Mouse (Mus musculus) regulatory T cell (primary cell): ENCODE results near the gene Tstd2.

Experiments used
- in situ Hi-C: fragments of 300-600 bp; cut with MboI, MseI; formaldehyde crosslinking; loops from one replicate; pipeline ENCODE4 v1.15.1; 2025; ENCODE audit warnings: high pct_unique_total_duplicates

Gene Tstd2

DNA sequence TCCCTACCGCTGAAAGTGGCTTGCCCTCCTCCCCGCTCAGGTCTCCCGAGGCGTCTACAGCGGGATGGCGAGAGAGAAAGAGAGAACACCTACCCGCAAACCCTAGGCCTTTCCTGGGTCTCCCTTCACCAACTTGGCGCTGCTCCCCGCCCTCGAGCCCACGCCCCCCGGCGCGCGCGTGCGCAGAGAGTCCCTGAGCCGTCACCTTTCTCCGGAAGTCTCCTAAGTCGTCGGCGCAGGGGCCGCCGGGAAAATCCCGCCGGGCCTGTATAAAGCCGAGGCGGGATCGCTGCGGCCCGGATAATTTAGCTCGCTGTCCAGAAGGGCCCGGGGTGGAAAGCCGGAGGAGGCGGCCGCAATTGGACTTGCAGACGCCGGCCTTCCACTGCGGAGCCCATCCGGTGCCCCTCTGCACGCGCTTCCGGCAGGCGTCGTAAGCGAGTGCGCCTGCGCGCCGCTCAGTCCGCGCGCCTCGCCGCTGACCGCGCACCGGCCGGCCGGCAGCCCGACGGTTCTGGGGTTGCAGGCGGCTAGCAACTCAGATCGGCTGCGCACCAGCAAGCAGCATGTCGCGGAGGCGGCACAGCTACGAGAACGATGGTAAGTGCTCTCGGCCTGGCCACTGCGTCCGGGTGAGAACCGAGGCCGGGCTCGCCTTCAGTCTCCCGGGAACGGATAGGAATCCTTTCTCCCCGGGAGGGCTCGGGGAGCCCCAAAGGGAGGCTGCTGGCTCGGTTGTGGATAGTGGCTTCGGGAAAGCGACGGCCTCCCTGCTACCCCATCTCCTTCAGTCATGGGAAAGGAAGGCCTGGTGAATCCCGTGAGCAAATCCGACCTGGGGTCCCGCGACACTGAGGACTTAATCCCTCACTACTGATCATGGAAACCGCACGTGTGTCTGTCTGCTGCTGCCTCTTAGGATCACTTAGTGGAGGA is at the start of gene Tstd2, which contains the start of gene Ncbp1:
TSS of gene Tstd2 (minus strand) at position 408 of the 936 bp plus-strand sequence.
TSS of gene Ncbp1 (plus strand) at position 327 of the 936 bp plus-strand sequence.
- in situ Hi-C loops: no loop called here

DNA sequence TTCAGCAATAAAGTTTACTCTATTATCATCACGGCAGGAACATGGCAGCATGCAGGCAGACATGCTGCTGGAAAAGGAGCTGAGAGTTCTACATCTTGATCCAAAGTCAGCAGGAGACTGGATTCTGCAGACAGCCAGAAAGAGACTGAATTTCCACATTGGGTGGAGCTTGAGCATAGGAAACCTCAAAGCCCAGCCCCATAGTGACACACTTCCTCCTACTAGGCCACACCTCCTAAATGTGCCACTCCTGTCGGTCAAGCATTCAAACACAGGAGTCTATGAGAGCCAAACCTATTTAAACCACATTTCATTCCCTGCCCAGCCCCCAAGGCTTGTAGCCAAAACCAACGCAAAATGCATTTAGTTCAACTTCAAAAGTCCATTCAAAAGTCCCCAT is 48.0 kb upstream of the Tstd2 start:
- in situ Hi-C loops: no loop called here

DNA sequence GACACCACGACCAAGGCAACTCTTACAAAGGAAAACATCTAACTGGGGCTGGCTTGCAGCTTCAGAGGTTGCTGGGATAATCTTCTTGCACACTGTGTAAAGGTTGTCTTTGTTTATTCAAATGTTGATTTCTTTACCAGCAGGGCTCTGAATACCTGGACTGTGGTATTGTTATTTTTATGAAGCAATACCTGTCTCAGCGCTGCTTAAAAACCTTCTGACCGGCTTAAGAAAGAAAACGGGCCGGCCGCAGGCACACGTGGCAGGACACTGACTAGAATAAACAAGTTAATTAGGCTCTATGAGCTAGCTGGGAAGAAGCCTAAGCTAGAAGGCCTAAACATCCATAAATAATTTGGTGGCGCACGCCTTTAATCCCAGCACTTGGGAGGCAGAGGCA is 47.4 kb upstream of the Tstd2 start:
- in situ Hi-C loops: no loop called here

DNA sequence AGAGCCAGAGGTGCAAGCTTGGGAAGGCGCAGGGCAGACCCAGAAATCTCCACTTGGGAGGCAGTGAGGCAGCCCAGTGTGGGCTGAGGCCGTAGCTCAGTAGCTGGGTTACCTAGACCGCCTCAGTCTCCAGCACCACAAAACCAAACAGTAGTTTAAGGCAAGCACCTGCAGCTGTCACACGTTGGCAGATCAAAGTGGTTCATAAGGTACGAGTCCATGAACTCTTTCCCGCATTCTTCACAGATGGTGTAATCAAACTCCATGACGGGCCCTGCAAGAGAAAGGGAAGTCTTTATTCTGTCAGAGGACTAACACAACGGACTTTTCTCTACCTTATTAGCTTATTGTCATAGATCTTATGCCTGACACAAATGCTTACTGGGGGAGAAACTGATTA is 46.9 kb upstream of the Tstd2 start:
- in situ Hi-C loops: no loop called here

DNA sequence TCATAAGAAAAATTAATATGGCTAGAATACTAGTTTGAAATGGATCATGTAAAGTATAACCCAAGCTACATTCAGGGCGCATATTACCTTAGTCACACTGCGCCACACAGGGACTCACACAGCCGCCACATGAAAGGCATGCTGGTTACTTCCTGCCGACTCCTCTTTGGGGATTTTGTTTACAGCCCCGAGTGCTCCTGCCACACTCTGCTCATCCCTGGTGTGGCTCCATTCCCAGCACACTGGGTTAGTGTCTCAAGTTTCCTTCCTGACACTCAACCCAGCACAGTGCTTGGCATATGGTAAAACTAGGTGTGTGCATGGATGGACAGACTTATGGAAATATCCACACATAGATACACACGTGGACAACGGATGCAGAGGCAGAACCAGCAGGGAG is 43.7 kb upstream of the Tstd2 start:
- in situ Hi-C loops: no loop called here

DNA sequence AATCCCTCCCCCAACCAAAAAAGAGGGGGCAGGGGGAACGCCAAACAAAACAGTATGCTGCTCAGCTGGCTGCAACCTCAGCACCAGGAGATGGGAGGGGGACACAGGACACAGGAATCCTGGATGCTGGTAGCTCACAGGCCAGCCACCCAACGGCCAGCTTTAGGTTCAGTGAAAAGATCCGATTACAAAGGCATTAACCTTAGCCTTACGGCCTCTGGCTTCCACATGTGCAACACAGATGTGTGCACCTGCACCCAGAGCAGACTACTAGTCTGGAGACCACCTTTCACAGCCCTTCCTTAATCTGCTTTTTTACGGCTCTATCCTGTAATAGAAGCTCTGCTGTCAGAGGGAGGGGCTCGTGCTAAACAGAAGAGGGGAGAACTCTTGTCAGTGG is 42.7 kb upstream of the Tstd2 start:
- in situ Hi-C loops: no loop called here

DNA sequence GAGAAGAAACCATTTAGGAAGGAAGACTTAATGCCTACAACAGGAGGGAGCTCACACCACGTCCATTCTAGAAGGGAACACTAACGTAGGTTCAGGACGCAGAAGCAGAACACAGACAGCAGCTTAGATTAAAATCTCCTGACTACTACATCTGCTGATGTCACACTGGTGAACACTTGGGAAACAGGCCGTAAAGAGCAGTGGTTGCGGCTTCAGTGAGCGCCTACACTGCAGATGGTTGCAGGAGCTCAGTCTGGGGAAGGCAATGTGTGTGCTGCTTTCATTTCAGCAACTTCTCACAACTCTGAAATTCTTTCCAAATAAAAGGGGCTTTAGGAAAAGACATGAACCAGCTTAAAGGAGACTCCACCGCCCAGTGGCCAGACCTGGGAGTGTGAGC is 39.0 kb upstream of the Tstd2 start:
- in situ Hi-C loops: no loop called here

DNA sequence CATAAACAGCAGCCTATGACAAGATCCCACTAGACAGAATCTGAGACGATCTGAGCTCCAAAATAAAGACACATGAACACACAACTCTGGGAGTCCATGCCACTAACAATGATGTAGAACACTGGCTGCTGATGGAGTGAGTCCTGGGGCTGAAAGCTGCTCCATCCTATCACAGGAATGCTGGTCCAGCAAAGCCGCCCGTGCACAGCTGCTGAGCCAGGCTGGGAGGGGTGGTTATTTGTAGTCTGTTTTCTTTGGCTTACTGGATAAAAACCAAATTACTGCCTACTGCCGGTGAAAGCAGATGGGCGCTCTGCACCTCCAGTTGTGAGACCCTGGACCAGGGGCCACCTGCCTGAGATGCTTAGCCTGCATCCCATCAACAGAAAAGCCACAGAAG is 38.5 kb upstream of the Tstd2 start:
- in situ Hi-C loops: no loop called here

DNA sequence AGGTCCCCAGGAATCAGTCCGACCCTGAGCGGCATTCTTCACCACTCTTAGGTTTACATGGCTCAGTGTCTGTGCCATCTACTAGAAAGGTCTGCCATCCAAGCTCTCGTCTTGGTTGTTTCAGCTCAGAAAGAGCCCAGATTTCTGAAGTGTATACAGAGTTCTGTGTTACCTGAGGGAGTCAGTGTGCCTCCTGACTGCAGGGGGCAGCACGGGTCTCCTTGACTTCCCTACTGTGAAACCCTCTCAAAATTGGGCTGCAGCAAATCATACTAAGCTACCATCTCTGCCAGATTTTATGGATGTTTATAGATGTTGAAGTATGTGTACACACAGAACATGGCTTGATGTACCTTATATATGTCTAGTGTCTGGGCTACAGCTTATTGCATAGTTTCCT is 37.8 kb upstream of the Tstd2 start:
- in situ Hi-C loops: no loop called here

DNA sequence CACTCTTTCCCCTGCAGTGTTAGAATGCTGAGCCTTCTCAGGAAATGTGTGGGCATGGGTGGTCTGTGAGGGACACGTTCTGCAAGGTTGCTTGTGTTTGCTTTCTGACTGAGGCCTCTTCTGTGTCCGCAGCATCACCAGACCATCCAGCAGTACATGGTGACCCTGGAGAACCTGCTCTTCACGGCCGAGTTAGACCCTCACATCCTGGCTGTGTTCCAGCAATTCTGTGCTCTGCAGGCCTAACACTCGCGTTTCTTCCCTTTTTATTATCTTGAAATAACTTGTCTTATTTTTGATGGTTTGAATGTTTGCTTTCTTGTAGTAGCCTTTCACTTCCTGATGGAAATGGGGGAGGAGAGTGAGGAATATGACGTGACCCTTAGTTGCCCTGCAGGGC is 33.3 kb upstream of the Tstd2 start:
- in situ Hi-C loops: no loop called here

DNA sequence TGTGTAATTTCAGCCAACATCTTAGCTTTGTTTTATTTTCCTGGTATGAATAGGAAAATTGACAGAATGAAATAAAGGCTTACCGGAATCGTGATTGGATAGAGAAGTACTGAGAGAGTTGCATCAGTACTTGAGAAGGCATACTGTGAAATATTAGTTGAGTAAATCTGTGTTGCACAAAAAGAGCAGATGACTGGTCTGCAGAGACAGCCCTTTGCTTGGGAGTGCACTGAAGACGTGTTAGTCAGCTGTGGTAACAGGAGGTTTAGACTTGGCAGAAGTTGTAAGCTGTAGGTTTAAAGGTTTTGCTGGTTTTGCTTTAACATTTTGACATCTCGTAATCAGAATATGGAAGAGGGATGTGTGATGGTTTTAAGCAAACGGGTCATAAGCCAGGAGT is 27.3 kb upstream of the Tstd2 start:
- in situ Hi-C loops: no loop called here

DNA sequence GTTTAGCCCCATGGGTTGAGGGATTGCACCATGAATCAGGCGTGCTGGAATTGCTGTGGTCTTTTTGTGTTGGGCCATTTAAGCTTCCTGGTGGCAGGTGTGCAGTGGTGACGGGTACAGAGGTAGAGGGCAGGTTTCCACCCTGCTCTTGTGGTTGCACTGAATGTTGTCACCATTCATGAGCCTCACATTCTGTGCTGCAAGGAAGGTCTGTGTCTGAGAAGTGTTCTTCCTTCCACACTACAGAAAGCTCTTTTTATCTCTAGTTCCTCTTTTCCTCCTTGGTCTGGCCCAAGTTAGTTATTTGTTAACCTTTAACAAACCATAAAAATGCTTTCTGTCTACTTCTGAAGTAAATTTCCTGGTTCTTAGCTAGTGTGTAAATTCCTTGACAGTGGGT is 25.5 kb upstream of the Tstd2 start:
- in situ Hi-C loops: no loop called here

DNA sequence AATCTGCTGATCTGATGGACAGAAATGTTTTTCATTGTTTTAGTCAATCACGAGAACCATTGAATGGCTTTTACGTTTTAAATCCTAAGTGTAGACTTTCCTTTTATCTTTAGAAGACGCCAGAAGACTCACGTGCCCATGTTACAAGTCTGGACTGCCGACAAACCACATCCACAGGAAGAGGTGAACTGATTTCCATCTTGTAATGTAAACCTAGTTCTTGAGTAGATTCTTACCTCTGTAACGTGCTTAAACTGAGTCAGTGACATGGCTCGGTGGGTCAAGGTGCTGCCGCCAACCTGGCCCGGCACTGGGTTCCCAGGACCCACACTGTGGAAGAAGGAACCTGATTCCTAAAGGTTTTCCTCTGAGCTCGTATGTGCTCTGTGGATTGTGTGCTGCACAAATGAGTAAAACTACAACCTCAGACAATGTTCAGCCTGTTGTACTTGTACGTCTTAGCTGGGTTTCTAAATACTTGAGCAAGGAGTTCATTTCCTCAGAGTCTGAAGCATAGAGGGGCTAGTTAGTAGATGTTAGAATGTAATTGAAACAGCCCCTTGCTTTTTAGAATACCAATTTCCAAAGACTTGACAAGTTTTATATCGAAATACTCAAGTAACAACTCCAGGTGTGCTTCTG is 13.5 kb upstream of the Tstd2 start:
- in situ Hi-C loops: no loop called here

DNA sequence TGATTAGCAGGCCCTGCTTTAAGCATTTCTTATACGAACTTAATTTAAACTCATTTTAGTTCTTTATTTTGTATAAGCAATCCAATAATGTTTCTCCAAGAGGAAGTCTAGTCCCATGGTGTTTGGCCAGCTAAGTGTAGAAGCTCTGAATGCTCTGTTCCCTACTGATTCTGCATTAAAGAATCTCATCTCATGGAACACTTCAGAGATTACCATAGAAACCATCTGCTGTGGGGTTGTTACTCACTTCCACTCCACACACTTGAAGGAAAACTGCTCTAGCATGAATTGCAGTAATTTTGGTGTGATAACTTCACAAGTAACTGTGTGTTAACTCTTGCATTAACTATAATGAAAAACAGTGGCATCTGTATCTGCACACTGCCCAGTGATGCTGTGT is 8.4 kb upstream of the Tstd2 start:
- in situ Hi-C loops: no loop called here

DNA sequence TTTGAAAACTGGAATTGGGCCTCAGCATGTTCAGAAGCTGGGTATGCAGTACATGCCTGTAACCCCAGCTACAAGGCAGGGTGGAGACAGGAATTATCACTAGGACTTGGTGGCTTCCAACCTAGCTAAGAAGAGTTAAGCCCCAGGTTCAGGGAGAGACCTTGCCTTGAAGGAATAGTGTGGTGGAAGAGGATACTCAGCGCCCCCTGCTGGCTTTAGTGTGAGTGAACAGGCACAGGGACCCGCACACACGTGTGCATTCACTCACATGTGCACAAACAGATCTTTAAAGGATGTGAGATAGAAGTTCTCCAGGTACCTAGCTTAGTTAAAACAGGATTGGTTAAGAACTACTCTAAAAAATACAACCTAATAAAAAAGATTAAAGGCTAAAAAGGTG is 5.8 kb upstream of the Tstd2 start:
- in situ Hi-C loops: no loop called here

DNA sequence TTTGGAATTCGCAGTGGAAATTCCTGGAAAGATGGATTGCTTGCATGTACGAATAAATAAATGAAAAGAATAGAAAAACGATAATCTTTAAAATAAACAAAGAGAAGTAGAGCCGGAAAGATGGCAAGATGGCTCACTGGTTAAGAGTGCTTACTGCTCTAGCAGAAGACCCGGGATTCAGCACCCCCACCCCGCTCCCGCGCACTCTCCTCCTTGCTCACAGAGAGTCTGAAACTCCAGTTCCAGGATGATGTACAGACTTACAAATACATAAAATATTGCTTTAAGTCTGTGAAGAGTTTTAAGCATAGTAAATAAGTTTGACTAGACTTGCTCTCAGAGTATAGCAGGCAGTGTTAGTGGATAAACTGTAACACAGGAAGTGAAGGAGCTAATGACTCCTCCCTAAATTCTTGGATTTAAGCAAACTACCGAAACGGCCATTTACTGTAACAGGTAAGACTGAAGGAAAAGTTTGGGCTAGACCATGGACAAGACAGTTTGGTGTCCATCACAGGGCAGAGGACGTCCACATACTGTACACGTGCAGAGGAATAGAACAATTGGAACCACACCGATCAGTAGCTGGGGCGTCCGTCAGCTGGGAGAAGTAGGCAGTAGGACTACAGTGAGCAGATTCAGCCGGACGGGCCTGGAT is 736 bp downstream of the Tstd2 start:
- in situ Hi-C loops: no loop called here

DNA sequence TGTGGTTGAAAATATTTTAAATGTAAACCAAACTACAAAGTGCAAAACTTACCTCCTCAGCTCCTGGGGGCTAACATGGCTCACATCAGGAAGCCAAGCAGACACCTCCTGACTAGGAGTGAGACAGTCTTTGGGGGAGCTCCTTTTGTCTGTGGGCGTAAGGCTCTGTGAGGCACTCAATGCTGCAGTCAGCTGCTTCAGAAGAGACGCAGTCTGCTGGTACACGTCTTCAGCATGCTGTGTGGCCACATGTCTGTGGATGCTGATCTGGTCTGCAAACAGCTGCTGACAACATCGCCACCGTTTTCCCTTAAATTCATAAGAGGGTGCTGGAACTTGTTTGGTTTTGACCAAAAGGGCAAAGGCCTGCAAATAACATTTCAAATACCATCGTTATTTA is 6.7 kb downstream of the Tstd2 start:
- in situ Hi-C loops: no loop called here

DNA sequence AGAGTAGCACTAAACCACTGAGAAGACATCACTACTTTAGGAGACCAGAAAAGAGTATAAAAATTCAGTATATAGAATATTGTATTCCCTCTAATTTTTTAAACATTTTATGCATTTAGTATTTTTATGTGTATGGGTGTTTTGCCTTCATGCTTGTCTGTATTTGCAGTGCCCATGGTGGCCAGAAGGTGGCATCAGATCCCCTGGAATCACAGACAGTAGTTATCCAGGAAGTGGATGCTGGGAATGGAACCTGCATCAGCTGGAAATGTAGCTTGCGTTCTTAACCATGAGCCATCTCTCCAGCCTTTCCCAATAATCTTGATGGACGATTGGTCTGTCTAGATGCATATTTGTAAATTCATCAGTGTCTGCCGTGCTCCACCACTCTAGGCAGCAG is 8.3 kb downstream of the Tstd2 start:
- in situ Hi-C loops: no loop called here

DNA sequence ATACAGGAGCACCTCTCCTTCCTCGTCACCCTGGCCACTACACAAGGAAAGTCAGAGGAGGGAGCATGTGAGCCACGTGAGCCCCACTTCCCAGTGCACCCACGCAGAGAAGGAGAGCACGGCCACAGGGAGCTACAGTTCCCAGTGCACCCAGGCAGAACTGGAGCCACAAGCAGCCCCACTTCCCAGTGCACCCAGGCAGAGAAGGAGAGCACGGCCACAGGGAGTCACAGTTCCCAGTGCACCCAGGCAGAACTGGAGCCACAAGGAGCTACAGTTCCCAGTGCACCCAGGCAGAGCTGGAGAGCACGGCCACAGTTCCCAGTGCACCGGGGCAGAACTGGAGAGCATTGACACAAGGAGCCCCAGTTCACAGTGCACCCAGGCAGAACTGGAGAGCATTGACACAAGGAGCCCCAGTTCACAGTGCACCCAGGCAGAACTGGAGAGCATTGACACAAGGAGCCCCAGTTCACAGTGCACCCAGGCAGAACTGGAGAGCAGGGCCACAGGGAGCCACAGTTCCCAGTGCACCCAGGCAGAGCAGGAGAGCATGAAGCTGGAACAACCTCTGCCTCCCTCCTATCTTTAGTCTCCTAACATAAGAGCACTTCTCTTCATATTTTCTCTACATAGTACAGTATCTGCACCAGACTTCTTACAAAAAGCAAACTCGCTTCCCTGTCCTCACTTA is 9.0 kb downstream of the Tstd2 start:
- in situ Hi-C loops: loop anchor here (10.0 kb wide), 1 partner anchor 185 kb away; no protein-coding TSS in a partner anchor

DNA sequence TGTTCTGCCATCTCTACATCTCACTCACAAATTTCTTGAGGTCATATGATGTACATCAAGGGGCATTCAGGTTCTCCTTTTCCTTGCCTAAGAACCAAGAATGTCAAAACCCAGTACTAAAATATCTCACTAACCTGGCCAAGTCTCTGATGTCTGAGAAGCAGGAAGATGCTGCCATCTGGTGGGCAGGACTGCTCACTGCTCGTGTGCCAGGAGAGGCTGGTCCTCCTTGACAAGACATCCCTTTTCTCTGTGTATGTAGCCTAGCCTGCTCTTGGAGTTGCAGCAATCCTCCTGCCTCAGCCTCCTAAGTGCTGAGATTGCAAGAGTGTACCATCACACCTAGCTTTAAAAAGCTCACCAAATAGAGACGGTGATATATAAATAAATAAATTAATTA is 12.0 kb downstream of the Tstd2 start:
- in situ Hi-C loops: loop anchor here (10.0 kb wide), 1 partner anchor 182 kb away; no protein-coding TSS in a partner anchor

DNA sequence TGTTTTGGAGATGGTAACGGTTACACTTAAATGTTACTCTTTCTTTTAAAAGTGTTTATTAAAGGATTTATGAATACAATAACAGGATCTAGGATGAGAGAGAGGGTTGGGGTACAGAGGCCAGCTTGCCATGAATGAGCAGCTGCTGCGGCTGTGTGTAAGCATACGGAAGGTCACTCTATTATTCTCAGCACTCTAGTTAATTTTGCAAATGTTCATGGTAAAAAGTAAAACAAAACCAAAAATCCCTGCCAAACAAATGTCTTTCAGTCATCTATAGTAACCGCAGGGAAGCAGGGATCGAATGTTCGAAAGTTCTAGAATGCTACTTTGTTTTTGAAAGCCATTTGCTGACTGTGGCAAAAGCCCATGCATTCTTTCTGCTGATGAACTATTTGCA is 15.1 kb downstream of the Tstd2 start:
- in situ Hi-C loops: loop anchor here (10.0 kb wide), 1 partner anchor 179 kb away; no protein-coding TSS in a partner anchor

DNA sequence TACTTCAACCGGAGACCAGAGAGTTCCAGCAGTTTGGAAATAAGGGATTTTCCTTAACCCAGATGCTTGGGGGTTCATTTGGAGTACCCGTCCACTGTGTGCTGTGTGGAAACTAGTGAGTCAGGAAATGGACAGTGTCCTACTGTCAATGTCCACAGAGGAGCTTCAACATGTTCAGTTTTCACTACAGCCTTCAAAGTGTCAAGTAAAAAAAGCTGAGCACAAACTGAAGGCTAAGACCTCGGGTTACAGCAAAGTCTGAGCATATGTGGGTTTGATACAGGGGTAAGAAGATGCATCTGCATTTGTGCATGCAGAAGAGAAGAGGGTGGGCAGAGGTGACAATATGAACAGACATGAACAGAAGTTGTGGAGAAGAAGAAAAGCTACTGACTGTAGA is 17.7 kb downstream of the Tstd2 start:
- in situ Hi-C loops: loop anchor here (10.0 kb wide), 1 partner anchor 176 kb away; no protein-coding TSS in a partner anchor
